Mouse (Mus musculus) neural tube, embryonic 14.5 days (tissue): Measurements from ENCODE around the gene Grifin. TPM values are rescaled to one million over a fixed set of nuclear protein-coding genes. Genes with fewer than 3 reads are reported as not detected.

ENCODE experiments used
- ATAC-seq: fragments of 200-750 bp; cut with Nextera tagmentation; 2 replicates; pipeline ENCODE4 v1.8.0; 2017; ENCODE audit warnings: low read depth, mild to moderate bottlenecking, moderate TSS enrichment, moderate library complexity
- H3K27ac ChIP-seq: fragments of 300-500 bp; sonication (generic); 2 replicates; pipeline ENCODE4 v1.5.1; 2014; ENCODE audit warnings: low read depth, mild to moderate bottlenecking, control low read depth, low read length, moderate library complexity, mixed read lengths
- H3K27me3 ChIP-seq: fragments of 300-500 bp; sonication (generic); 2 replicates; pipeline ENCODE4 v1.6.1; 2014; ENCODE audit warnings: low read length; ENCODE audit not compliant: control insufficient read depth, insufficient read depth
- H3K36me3 ChIP-seq: fragments of 300-500 bp; sonication (generic); 2 replicates; pipeline ENCODE4 v1.6.1; 2014; ENCODE audit warnings: low read length, mixed read lengths; ENCODE audit not compliant: control insufficient read depth, insufficient read depth
- H3K4me1 ChIP-seq: fragments of 300-500 bp; sonication (generic); 2 replicates; pipeline ENCODE4 v1.6.1; 2014; ENCODE audit warnings: low read length; ENCODE audit not compliant: control insufficient read depth, insufficient read depth
- H3K4me2 ChIP-seq: fragments of 300-500 bp; sonication (generic); 2 replicates; pipeline ENCODE4 v1.6.1; 2014; ENCODE audit warnings: mild to moderate bottlenecking, low read depth, low read length, control low read depth
- H3K4me3 ChIP-seq: fragments of 300-500 bp; sonication (generic); 2 replicates; pipeline ENCODE4 v1.5.1; 2014; ENCODE audit warnings: low read depth, low read length, control low read depth, mixed read lengths
- H3K9ac ChIP-seq: fragments of 300-500 bp; sonication (generic); replicated peaks from 2 replicates; pipeline ENCODE4 v1.6.1; 2014; ENCODE audit warnings: low read depth, mild to moderate bottlenecking, control low read depth, low read length, mixed read lengths
- H3K9me3 ChIP-seq: fragments of 300-500 bp; sonication (generic); 2 replicates; pipeline ENCODE4 v1.6.1; 2016; ENCODE audit warnings: low read length; ENCODE audit not compliant: control insufficient read depth
- WGBS: fragments of 180-500 bp; shearing (Covaris S2); extraction: QIAGEN DNeasy Blood & Tissue Kit; methylation state at CpG from one replicate; pipeline ENCODE4 v1.1.7; 2014; 5-methylcytosine and 5-hydroxymethylcytosine counted together
- polyA plus RNA-seq: library from polyadenylated mRNA; unstranded; fragments of >200 nt; fragmentation: Nextera tagmentation; extraction: Ambion mirVana; gene quantifications from 2 replicates; pipeline ENCODE4 v1.2.1, GENCODE M21; 2014

The Grifin gene
- polyA plus RNA-seq, 1 experiment from 2014 or later = not detected

DNA sequence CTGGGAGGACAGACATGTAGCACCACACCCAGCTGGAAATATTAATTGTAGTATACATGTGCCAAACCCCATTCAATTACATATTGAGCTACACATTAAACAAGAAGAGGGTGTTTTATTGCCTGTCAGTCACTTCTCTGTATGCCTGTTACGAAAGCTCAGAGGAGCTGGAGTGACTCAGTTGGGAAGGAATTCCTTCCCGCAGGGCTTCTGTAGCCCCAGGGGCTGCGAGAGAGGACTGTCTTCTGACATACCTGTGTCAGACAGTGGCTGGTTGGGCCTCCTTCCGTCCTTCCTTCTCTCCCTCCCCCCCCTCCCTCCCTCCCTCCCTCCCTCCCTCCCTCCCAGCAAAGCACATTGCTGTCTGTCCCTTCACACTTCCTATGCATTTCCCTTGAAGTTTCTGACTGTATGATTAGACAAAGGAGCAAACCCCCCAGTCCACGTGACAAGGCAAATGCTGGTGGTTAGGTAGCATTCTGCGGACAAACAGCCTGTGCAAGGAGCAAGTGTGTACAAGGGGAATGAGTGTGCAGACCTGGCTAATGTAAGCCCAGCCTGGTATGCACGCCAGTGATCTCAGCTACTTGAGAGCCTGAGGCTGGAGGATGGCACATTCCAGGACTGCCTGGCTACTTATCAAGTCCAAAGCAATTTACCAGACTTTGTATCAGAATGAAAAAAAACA, 49.9 kb downstream of the Grifin start:
- Histone ChIP-seq H3K4me3 (no peak overlapping the region), H3K4me2 (no peak overlapping the region), H3K9me3 (no peaks in the 10 kb centered on the region), H3K9ac (no peak overlapping the region), H3K27me3 (no peaks in the 10 kb centered on the region), H3K4me1 (peaks cover 7% of the 10 kb centered on the region; the same call in 1 of the 2 replicates), H3K36me3 (no peaks in the 10 kb centered on the region), H3K27ac (no peak overlapping the region)
- no peak for ATAC-seq
- 72% methylated on average over 7 of the region's 7 CpGs for WGBS

DNA sequence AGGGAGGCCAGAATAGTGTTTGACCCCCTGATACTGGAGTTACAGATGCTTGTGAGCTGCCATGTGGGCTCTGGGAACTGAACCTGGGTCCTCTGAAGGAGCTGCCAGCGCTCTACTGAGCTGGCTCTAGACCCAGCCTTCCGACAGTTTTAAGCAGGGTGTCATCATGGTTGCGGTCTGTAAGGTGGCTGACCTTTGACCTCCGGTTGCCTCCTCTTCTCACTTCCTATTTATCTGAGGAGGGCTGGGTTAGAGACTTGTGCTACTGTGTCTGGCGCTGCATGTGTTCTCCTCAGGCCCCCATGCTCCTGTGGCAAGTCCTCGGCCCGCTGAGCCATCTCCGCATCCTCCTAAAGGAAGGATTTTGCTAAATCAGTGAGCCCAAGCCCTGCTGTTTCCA, 51.0 kb downstream of the Grifin start:
- no peak overlapping the region for H3K27ac ChIP-seq
- 77% methylated on average over 8 of the region's 8 CpGs for WGBS
- no peak for ATAC-seq

More for the DNA sequence above, 51.0 kb downstream of the Grifin start:
- Histone ChIP-seq H3K27me3 (no peaks in the 10 kb centered on the region), H3K9me3 (no peaks in the 10 kb centered on the region), H3K36me3 (no peaks in the 10 kb centered on the region), H3K4me3 (no peak overlapping the region), H3K4me2 (no peak overlapping the region), H3K4me1 (peaks cover 12% of the 10 kb centered on the region; the same call in 1 of the 2 replicates), H3K9ac (no peak overlapping the region)

Other genes starting within 250 kb of the Grifin start
- gene Mad1l1, start 243.5 kb downstream of the Grifin start, polyA plus RNA-seq = 27.2 and 34.3 TPM in 2 replicates
- gene Nudt1, start 243.4 kb downstream of the Grifin start, polyA plus RNA-seq = 24.5 and 28.2 TPM in 2 replicates
- gene Mrm2, start 233.2 kb downstream of the Grifin start, polyA plus RNA-seq = 22.3 and 22.7 TPM in 2 replicates
- gene Snx8, start 175.8 kb downstream of the Grifin start, polyA plus RNA-seq = 11.8 and 15.4 TPM in 2 replicates
- 83.9 and 102 TPM in 2 replicates for gene Eif3b, start 145.7 kb downstream of the Grifin start, polyA plus RNA-seq
- not detected in 2 replicates for gene Gm4869, start 119.4 kb downstream of the Grifin start, polyA plus RNA-seq
- 22.6 and 23.8 TPM in 2 replicates for gene Chst12, start 59.5 kb downstream of the Grifin start, polyA plus RNA-seq
- 17.7 and 18.2 TPM in 2 replicates for gene Lfng, start 42.2 kb upstream of the Grifin start, polyA plus RNA-seq
- 85.5 and 89.4 TPM in 2 replicates for gene Ttyh3, start 84.0 kb upstream of the Grifin start, polyA plus RNA-seq
- 26.1 and 29.8 TPM in 2 replicates for gene Iqce, start 137.3 kb upstream of the Grifin start, polyA plus RNA-seq
- gene Brat1, start 139.9 kb upstream of the Grifin start, polyA plus RNA-seq = 17.6 and 18.4 TPM in 2 replicates
- gene Amz1, start 159.1 kb upstream of the Grifin start, polyA plus RNA-seq = 2.6 and 2.9 TPM in 2 replicates